Mouse (Mus musculus): Measurements from ENCODE around the gene Eda2r. TPM values are rescaled to one million over a fixed set of nuclear protein-coding genes. Genes with fewer than 3 reads are reported as not detected.
A peak's percentile ranks its signal among the peaks of the same experiment; 100 is the strongest.

Eda2r gene
- 2.0 and 2.6 TPM in 2 replicates for polyA plus RNA-seq (2016; fragmentation: Nextera tagmentation; extraction: Ambion mirVana)

GRCm38 (mm10) chrX:97377065-97377421 lies at the start of gene Eda2r:
Gene Eda2r, minus strand, starts transcription at chrX:97377216.
- Histone ChIP-seq H3K4me1 (no peaks in the 10 kb centered on the region), H3K4me3 (peak within 1 kb of the TSS; percentile 45), H3K9me3 (no peaks in the 10 kb centered on the region), H3K27ac (0 out of 2 replicates have a peak within 1 kb of the TSS, but pooled peaks have one; percentile 16), H3K27me3 (ENCODE audit: insufficient read depth, poor library complexity, severe bottlenecking) (no peaks in the 10 kb centered on the region), H3K36me3 (no peaks in the 10 kb centered on the region)
- 24% methylated on average over 8 of the region's 8 CpGs for WGBS
- DNase-seq (ENCODE audit: low spot score), result peak; percentile 72

DNA sequence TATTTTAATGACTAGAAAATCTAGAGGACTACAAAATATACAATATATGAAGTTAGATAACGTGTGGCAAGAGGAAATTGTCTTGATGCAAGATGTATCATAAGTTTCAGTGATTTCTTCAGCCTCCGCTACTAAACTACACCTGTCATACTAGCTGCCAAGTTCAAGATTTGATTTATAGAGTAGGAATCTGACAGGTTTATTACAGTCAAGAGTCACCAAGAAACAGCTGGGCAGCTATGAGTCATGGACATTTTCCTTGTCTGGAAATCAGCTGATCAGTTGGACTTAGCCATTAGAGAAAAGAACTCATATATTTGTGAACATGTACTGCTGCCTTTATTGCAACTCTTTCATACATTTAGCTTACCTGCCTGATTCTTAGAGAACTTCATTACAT lies 20.9 kb upstream of the Eda2r start:
- no peaks in the 10 kb centered on the region for H3K36me3 ChIP-seq
- H3K9me3 ChIP-seq, result no peaks in the 10 kb centered on the region
- DNase-seq (ENCODE audit: low spot score), result no peak
- WGBS, result 78% methylated on average over 2 of the region's 2 CpGs
- no peak overlapping the region for H3K4me3 ChIP-seq
- no peaks in the 10 kb centered on the region for H3K27me3 ChIP-seq (ENCODE audit: insufficient read depth, poor library complexity, severe bottlenecking)
- H3K27ac ChIP-seq, result no peak overlapping the region
- H3K4me1 ChIP-seq, result no peaks in the 10 kb centered on the region

- no peaks in the 10 kb centered on the region for H3K4me1 ChIP-seq
- H3K4me3 ChIP-seq, result no peak overlapping the region
- H3K27ac ChIP-seq, result no peak overlapping the region
- H3K9me3 ChIP-seq, result no peaks in the 10 kb centered on the region
- 41% methylated on average over 1 of the region's 1 CpGs for WGBS
- DNase-seq (ENCODE audit: low spot score), result no peak
- H3K36me3 ChIP-seq, result no peaks in the 10 kb centered on the region
- H3K27me3 ChIP-seq (ENCODE audit: insufficient read depth, poor library complexity, severe bottlenecking), result no peaks in the 10 kb centered on the region
Observed at GRCm38 (mm10) chrX:97378076-97378475, 1.1 kb upstream of the Eda2r start.

GRCm38 (mm10) chrX:97376321-97377064 lies 523 bp downstream of the Eda2r start:
- 31% methylated on average over 15 of the region's 15 CpGs for whole genome bisulfite sequencing
- DNase-seq (ENCODE audit: low spot score), result peak; percentile 74
- no peaks in the 10 kb centered on the region for H3K27me3 ChIP-seq (ENCODE audit: insufficient read depth, poor library complexity, severe bottlenecking)

GRCm38 (mm10) chrX:97372826-97373225 lies 4.2 kb downstream of the Eda2r start:
- Histone ChIP-seq H3K36me3 (no peaks in the 10 kb centered on the region), H3K4me1 (no peaks in the 10 kb centered on the region), H3K4me3 (no peak overlapping the region), H3K27me3 (ENCODE audit: insufficient read depth, poor library complexity, severe bottlenecking) (no peaks in the 10 kb centered on the region), H3K9me3 (no peaks in the 10 kb centered on the region), H3K27ac (no peak overlapping the region)
- WGBS, result 54% methylated on average over 2 of the region's 2 CpGs
- no peak for DNase-seq (ENCODE audit: low spot score)

More at GRCm38 (mm10) chrX:97376321-97377064, 523 bp downstream of the Eda2r start:
- Histone ChIP-seq H3K9me3 (no peaks in the 10 kb centered on the region), H3K4me3 (peak overlapping the region; percentile 45), H3K36me3 (no peaks in the 10 kb centered on the region), H3K27ac (0 out of 2 replicates have a peak overlapping the region, but pooled peaks have one; percentile 16), H3K4me1 (no peaks in the 10 kb centered on the region)

DNA sequence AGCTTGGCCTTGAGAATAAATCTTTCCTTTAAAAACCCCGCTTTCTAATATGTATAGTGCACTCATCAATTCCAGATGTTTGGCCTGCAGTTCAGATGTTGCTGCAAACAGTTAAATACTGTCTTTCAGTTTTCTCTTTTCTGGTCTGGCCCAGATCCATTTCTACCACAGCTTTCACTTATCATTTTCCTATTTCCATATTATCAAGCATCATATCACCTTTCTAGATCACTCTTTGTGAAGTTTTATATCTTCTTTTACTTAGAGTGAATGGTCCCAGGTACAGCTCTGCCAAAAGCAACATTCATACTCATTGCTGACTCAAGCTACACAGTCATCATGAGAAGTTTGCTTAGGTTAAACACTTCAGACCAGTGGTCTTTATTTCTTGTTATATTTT lies 7.8 kb downstream of the Eda2r start:
- no peaks in the 10 kb centered on the region for H3K27me3 ChIP-seq (ENCODE audit: insufficient read depth, poor library complexity, severe bottlenecking)
- WGBS, result 66% methylated on average over 1 of the region's 1 CpGs
- H3K27ac ChIP-seq, result no peak overlapping the region
- DNase-seq (ENCODE audit: low spot score), result no peak
- no peaks in the 10 kb centered on the region for H3K9me3 ChIP-seq
- no peaks in the 10 kb centered on the region for H3K36me3 ChIP-seq
- no peaks in the 10 kb centered on the region for H3K4me1 ChIP-seq
- H3K4me3 ChIP-seq, result no peak overlapping the region

DNA sequence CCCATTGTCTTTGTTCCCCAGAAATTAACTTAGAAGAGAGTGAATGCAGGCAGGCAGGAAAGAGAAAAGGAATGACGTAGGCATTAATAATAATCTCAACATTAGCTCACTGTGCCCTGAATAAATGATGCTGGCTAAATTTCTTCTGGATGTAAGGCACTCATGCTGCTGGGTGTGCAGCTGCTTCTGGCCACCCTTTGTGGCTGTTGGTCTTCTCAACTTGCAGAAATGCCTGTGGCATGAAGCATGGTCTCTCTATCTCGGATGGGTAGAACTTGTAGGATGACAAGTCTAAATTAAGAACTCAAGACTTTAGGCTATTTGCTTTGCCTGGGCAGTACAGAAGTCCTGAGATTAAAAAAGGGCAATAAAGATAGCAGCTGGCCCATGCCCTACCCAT lies 8.3 kb downstream of the Eda2r start:
- H3K9me3 ChIP-seq, result no peaks in the 10 kb centered on the region
- H3K4me3 ChIP-seq, result no peak overlapping the region
- H3K27ac ChIP-seq, result no peak overlapping the region
- no peaks in the 10 kb centered on the region for H3K4me1 ChIP-seq
- H3K36me3 ChIP-seq, result no peaks in the 10 kb centered on the region
- 67% methylated on average over 2 of the region's 2 CpGs for WGBS
- no peaks in the 10 kb centered on the region for H3K27me3 ChIP-seq (ENCODE audit: insufficient read depth, poor library complexity, severe bottlenecking)
- no peak for DNase-seq (ENCODE audit: low spot score)

DNA sequence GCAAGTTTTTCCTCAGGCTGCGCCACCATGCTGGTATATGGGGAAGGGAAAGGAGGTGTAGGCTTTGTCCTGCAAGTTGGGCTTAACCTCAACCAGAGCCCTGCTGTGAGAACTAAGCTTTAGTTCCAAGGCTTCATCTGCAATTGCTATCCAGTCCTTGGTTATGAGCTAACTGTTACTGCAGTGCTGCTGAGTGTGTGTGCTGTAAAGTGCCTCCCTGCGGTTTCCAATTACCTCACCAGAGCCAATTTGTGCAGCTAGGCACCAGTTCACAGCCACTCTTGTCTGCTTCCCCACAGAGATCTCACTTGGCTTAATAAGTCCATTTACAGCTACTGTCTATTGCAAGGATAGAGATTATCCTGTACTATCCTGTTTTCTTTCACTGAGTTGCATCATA lies 16.1 kb downstream of the Eda2r start:
- DNase-seq (ENCODE audit: low spot score), result no peak
- WGBS, result 56% methylated on average over 2 of the region's 2 CpGs
- H3K4me1 ChIP-seq, result no peaks in the 10 kb centered on the region

DNA sequence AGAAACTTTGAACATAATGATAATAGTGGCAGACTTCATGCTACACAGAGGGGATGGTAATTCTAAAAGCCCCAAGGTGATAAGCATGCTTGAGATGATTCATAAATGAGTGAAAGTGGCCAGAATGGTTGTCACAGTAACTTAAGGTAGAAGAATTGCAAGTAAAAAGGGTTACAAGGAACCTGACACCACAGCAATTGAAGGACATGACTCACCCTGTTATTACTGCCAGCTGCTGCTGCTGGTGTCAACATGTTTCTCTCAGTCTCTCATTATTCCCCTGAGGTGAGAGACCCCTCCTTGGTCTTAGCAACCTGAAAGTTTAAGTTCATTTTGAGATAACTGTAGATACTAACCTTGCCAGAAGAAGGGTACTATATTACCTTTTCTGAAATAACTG lies 49.1 kb downstream of the Eda2r start:
- no peak for DNase-seq (ENCODE audit: low spot score)
- H3K4me3 ChIP-seq, result no peak overlapping the region
- no peaks in the 10 kb centered on the region for H3K9me3 ChIP-seq
- no peaks in the 10 kb centered on the region for H3K36me3 ChIP-seq
- H3K27me3 ChIP-seq (ENCODE audit: insufficient read depth, poor library complexity, severe bottlenecking), result no peaks in the 10 kb centered on the region
- no peaks in the 10 kb centered on the region for H3K4me1 ChIP-seq
- no peak overlapping the region for H3K27ac ChIP-seq

More for the DNA sequence above, 16.1 kb downstream of the Eda2r start:
- Histone ChIP-seq H3K9me3 (no peaks in the 10 kb centered on the region), H3K27me3 (ENCODE audit: insufficient read depth, poor library complexity, severe bottlenecking) (no peaks in the 10 kb centered on the region), H3K36me3 (no peaks in the 10 kb centered on the region), H3K27ac (no peak overlapping the region), H3K4me3 (no peak overlapping the region)
